Comparison of ENCODE assay signal across 16 mouse cellular contexts in the genomic region with DNA sequence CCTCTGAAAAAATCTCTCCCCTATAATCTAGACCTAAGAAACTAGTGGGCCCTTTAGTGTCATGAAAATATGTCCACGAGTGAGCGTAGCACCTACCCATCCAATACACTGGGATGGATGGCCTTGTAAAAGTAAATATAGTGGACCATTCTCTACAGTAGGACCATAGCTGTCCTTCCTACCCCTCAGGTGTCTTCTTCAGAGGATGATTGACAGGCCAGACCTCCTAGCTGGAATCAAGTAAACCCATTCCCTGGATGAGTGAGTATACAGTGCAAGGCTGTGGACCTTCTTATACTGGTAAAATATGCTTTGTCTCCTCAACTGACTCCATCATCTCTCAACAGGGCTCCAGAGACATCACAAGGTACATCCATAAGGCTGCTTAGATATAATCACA.
"Had no signal": no experiment of that assay in that cellular context is flagged by ENCODE, and none has a peak within 500 bp of the region (broad histone marks: within the 10 kb centered on the region; RNA-seq: fewer than 3 reads in every experiment).

No protein-coding gene starts in this region.

- H3K27me3 ChIP-seq: hindbrain, embryonic 13.5 days; hindbrain, embryonic 15.5 days; limb, embryonic 13.5 days; limb, embryonic 15.5 days; liver, embryonic 12.5 days had no signal

- H3K36me3 ChIP-seq: hindbrain, embryonic 13.5 days; hindbrain, embryonic 15.5 days; limb, embryonic 13.5 days; limb, embryonic 15.5 days; liver, embryonic 12.5 days had no signal

- H3K9ac ChIP-seq: forebrain, postnatal 0 days; hindbrain, embryonic 13.5 days; hindbrain, embryonic 15.5 days; limb, embryonic 13.5 days; limb, embryonic 15.5 days; liver, embryonic 12.5 days; liver, embryonic 14.5 days had no signal

- H3K4me2 ChIP-seq: heart, embryonic 11.5 days; hindbrain, embryonic 13.5 days; hindbrain, embryonic 15.5 days; limb, embryonic 13.5 days; limb, embryonic 15.5 days; liver, embryonic 12.5 days had no signal

- ATAC-seq: hindbrain, postnatal 0 days; intestine, embryonic 16.5 days; liver, embryonic 12.5 days had no signal

- DNase-seq: gastrocnemius, postnatal 14 days; gastrocnemius, postnatal 36 days; heart, adult 11 months; heart, adult 2 months; lung, adult 18-20 months had no signal

- H3K9me3 ChIP-seq: hindbrain, embryonic 13.5 days; hindbrain, embryonic 15.5 days; limb, embryonic 13.5 days; limb, embryonic 15.5 days; liver, embryonic 12.5 days had no signal

- H3K27ac ChIP-seq: heart, adult 2 months; hindbrain, embryonic 13.5 days; hindbrain, embryonic 15.5 days; hindbrain, postnatal 0 days; kidney, postnatal 0 days; limb, embryonic 13.5 days; limb, embryonic 15.5 days; liver, embryonic 12.5 days; liver, embryonic 14.5 days had no signal

- H3K4me1 ChIP-seq: hindbrain, embryonic 13.5 days; hindbrain, embryonic 15.5 days; liver, embryonic 12.5 days had no signal

- H3K4me3 ChIP-seq: heart, adult 2 months; hindbrain, embryonic 13.5 days; hindbrain, embryonic 15.5 days; limb, embryonic 13.5 days; limb, embryonic 15.5 days; liver, embryonic 12.5 days had no signal
